Mouse (Mus musculus): ENCODE results near the gene Igf2bp3.

DNA sequence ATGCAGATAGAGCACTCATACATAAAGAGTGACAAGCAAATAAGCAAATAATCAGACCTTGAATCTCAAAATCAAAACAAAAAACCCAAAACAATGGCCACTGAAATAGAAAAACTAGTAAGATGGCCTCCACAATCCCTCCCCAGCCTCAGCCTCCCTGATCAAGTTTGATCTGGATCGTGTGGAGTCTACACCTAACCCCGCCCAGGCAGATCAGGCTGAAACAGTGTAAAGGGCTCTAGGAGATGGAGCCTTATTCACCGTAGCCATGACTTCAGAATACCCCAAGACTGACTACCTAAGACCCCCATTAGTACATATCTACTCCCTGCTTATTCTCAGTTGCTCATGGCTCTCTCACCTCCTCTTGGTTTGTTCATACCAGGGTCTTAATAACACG is 41.1 kb downstream of the Igf2bp3 start:
- TF ChIP-seq USF1 (IDR thresholded peaks at IDR 0.05; ENCODE audit: low read depth) (no peak), MYOG (IDR thresholded peaks at IDR 0.05; ENCODE audit: control insufficient read depth, extremely low read depth, insufficient read length) (no peak), MAX (IDR thresholded peaks at IDR 0.05) (no peak), CTCF (IDR thresholded peaks at IDR 0.05; ENCODE audit: control insufficient read depth, insufficient read depth, insufficient read length) (no peak), CEBPB (IDR thresholded peaks at IDR 0.05; ENCODE audit: low read depth) (no peak)

Data from C2C12 (cell line).